Mouse (Mus musculus) kidney, adult 18-20 months (tissue): ENCODE measurements around the gene S1pr2.
"Not testable (repeated sequence)": the region's sequence is repeated elsewhere in the genome, so short reads cannot be mapped to it uniquely, and the experiment has no call there.

Source experiments
- DNase-seq: peaks from one replicate; pipeline ENCODE4 v3.0.0; 2021

The S1pr2 gene

DNA sequence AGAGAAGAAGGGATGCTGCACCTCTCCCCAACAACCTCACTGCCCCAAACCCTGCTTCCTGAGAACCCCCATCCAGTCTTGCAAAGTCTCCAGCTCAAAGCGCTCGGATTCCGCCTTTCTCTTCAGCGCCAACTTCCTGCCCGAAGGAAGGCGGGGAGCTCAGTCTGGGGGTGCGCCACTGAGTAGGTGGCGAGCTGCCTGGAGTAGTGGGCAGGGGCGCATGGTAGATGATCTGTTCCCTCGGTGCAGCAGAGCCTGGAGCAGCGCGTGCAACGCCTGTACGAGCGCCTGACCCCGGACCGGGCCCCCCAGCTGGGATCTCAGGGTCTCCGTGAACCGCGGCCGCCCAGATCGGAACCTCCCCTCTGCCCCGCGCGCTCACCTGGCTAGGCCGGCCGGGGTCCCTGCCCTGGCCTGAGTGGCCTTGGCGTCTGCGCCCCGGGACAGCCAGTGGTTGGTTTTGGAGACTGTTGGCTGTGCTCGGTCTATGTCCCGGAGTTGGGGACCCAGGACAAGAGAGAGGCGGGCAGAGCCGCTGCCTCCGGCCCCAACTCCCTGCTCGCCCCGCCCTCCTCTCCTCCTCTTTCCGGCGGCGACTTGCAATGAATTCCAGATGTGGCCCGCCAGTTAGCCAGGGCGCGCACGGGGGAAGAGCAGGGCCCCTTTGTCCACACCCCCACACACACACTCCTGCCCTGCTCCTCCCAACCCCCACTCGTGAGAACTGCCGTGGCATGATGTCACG lies at the start of gene S1pr2:
S1pr2 (minus strand) TSS at position 566 of the 745 bp plus-strand sequence.
- peak; percentile 80 for DNase-seq

DNA sequence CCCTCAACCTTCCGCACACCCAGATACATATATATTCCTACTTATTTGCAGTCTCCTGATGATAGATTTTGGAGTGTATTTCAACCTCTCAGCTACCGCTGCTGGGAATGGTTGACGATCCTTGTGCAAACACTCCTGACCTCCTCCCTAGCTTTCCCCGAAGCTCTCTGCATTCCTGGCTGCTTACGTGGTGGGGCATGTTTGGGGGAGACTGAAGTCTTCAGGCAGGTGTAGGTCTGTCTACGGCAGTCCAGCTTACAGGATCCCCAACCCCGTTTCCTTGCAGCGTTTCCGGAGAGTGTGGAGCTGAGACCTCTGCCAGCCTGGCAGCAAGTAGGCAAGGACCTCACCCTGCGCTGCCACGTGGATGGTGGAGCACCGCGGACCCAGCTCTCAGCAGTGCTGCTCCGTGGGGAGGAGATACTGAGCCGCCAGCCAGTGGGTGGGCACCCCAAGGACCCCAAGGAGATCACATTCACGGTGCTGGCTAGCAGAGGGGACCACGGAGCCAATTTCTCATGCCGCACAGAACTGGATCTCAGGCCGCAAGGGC lies 48.8 kb upstream of the S1pr2 start:
- DNase-seq, result no peak

- DNase-seq, result no peak
These were observed 46.1 kb upstream of the S1pr2 start for GRCm38 (mm10) chr9:21022726-21023125.

DNA sequence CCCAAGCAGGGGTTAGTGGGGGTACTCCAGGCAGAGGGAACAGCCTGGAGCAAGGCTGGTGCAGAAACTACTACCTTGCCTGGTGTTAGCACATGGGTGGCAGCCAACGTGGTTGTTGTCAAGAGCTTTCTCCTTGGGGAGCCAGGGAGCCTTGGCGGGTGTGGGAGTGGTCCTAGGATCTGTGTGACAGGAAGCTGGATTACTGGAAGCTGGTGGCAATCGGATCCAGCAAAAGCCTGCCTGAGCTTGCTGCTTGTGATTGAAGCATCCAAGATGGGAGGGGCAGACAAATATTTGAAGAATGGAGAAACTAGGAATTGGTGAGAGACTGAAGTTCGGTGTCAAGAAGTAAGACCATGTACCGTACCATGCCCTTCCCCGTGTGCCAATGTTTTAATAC lies 45.7 kb upstream of the S1pr2 start:
- DNase-seq, result no peak

DNA sequence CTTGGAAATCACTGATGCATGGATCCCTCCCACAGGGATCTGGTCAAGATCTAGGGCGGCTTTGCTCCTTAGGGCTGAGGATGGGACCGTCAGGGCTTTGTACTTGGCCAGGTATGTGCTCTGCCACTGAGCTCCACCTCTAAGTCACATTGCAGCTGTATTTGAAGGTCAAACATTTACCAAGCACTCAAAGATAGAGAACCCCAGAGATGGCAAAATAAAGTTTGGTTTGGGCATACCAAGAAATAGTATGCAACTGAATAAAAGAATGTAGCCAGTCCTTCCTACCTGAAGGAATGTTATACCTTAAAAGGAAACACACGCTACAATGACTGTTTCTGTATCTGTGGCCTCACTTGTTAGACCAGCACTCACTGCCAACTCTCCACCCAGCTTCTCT lies 44.8 kb upstream of the S1pr2 start:
- no peak for DNase-seq

- no peak for DNase-seq
These were observed 42.0 kb upstream of the S1pr2 start for GRCm38 (mm10) chr9:21018600-21018999.

DNA sequence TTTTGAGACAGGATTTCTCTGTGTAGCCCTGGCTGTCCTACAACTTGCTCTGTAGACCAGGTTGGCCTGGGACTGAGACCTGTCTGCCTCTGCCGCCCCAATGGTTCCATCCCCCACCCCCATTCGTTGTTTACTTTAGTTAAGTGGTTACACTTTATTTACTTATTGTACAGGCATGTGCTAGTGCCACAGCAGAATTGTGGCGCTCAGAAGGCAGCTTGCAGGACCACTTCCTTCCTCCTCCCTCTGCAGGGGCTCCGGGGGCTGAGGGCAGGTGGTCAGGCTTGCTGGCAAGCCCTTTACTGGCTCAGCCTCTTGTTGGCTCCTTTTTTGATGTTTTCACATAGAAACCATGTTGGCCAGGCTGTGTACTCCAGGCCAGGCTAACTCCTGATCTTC lies 40.6 kb upstream of the S1pr2 start:
- DNase-seq, result no peak

DNA sequence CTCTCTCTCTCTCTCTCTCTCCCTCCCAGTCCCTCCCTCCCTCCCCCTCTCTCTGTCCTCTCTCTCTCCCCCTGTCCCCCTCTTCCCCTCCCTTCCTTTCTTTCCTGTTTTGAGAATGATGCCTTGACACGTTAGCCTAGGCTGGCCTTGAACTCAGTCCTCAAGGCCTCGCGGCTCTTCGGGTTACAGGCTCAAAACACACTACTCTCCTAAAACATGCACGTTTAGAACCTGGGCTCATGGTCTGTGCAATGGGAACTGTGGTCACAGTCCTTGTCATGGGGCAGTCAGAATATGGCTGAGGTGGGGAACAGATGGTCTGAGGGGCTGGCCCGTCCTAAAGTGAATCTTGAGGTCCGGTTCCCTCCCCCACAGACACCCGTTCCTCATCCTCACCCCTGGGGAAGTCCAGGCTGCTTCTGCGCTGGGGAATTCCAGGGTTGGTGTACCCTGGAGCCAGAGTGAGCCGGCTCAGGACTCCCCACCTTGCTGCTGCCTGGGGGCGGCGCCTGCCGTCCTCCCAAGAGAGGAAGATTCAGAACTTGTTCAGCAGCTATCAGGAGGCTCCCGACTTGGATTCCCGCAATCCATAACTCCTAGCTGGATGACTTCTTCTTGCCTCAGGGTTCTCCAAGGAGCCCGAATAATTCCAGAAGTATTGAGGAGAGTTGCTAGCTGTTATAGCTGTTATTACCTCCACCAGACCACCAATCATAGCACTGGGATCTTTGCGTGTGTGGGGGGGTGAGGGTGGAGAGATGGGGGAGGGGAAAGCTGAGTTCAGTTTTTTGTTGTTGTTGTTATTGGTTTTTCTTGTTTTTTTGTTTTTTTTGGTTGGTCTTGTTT lies 40.0 kb upstream of the S1pr2 start:
- DNase-seq, result no peak

DNA sequence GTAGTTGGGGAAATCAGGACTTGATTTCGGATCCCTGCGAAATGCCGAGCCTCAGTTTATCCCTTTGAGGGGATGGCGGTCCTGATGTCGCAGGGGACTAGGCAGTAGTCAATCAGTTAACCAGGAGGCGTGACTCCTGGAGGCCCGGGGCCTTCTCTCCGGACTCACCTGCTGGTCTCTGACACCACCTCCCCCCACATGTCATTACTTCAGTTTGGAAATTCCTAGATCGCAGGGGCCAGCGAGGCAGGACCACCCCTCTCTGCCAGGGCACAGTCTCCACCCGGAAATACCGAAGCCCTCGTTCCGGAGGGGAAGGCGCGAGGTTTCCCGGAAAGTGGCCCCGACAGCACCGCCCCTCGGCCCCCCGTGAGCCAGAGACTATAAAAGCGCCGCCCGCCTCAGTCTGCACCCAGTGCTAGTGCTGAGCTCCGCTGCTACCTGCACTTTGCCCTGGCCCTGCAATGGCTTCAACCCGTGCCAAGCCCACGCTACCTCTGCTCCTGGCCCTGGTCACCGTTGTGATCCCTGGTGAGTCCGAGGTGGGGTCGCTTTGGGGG lies 39.1 kb upstream of the S1pr2 start, which contains the start of gene Icam1:
Icam1 (plus strand) TSS at position 415 of the 560 bp plus-strand sequence.
- peak; percentile 88 for DNase-seq

DNA sequence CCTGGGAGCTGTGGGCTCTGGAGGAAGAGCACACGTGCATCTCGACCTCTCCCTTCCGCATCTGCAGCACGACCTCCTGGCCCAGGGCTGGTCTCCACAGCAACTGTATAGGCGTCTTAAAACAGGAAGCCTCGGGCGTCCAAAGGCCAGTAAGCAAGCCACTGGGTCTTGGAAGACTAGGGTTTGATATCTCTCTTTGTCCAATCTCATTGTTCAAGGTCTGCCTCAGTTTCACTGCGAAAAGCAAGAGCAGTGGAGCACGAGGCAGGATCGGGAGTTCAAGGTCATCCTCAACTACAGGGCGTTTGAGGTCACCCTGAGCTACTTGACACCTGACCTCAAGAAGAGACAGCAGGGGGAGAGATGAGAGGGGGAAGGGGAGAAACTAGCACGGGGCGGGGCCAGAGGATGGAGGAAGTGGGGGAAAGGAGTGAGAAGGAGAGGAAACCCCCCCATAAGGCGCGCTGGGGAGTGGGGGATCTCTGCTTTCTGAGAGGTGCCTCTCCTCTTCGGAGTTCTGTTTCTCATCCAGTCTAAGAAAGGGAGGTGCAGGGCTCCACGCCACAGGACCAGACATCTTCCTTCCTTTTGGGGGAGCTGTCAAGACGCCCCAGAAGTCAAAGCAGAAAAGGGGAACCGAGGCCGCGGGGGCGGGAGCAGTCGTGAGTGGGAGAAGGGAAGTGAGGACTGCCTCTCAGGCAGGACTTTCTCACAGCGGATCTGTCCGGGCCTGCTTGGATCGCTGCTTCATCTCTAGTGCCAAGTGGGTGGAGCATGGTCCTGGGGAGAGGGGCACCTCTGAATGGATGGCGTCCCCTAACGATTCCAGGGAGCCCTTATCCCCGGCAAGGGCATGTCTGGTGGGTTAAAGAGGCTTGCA lies 38.4 kb upstream of the S1pr2 start:
- DNase-seq, result peak; percentile 76

GRCm38 (mm10) chr9:21012368-21012767 lies 35.8 kb upstream of the S1pr2 start:
- DNase-seq, result no peak

GRCm38 (mm10) chr9:21011846-21012312 lies 35.3 kb upstream of the S1pr2 start:
- DNase-seq, result no peak

DNA sequence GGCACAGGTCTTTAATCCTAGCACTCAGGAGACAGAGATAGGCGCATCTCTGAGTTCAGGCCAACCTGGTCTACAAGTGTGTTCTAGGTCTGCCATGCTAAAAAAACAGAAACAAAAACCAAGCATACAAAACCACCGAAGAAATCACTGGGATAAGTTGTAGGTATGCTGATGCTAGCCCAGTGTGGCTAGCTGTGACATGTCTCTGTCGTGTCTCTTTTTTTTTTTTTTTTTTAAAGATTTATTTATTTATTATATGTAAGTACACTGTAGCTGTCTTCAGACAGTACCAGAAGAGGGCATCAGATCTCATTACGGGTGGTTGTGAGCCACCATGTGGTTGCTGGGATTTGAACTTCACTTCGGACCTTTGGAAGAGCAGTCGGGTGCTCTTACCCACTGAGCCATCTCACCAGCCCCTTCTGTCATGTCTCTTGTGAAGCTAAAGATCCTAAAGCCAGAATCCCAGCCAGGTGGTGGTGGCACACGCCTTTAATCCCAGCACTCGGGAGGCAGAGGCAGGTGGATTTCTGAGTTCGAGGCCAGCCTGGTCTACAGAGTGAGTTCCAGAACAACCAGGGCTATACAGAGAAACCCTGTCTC lies 34.5 kb upstream of the S1pr2 start:
- not testable (repeated sequence) for DNase-seq

DNA sequence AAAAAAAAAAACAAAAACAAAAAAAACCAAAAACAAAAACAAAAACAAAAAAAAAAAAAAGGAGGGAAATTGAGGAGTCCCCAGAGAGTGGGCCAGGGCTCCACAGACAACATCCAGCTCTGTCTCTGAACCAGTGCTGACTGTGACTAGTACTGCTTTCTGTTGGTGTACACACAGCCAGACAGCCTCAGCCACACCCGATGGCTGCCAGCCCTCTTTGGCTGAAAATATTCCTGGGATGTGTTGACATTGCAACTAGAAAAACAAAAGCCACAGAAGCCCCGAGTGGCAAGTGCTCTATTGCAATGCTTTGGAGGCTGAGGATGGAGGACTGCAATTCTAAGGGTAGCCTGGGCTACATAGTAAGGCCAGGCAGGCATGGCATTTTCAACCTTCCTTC lies 33.8 kb upstream of the S1pr2 start:
- no peak for DNase-seq

- DNase-seq, result no peak
These were observed 31.4 kb upstream of the S1pr2 start for GRCm38 (mm10) chr9:21008007-21008406.

GRCm38 (mm10) chr9:21007313-21007952 lies 30.9 kb upstream of the S1pr2 start:
- no peak for DNase-seq

DNA sequence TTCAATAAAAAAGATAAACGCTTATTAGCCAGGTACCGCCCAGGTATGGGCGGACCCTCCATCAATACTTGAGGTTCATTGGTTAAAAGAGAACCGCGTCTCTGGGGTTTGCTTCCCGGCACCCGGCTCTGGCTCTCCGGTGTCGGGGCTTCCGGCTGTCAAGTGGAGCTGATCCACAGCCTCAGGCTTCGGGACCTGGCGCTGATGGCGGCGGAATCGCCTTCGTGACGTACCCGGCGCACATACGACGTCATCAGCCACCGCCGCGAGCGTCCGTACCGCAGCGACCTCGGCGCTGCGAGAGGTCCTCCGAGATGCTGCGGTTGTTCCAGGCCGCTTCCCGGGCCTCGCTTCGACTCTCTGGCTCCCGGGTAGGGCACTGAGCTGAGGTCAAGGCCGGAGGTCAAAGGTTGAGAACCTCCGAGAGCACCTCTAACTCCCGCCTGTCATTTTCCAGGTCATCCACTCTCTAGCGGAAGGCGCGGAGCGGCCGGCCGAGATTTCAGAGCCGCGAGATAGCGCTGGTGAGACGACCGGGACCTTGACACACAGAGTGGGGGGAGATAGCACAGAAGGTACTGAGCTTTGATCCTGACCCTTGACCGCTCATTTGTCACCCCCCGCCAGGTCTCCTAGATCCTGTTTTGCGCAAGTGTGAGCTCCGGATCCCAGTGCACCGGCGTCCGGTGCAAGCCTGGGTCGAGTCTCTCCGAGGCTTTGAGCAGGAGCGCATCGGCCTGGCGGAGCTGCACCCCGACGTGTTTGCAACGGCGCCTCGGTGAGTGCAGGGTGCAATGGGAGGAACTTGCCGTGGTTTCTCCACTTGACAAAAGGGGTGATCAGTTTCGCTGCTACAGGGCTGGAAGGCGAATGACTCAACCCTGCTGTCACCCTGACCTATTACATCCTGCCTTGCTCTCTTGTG lies 26.3 kb upstream of the S1pr2 start, which contains the start of gene Mrpl4:
Mrpl4 (plus strand) TSS at position 112 of the 925 bp plus-strand sequence.
- peak; percentile 89 for DNase-seq

GRCm38 (mm10) chr9:21002270-21002626 lies 25.7 kb upstream of the S1pr2 start:
- DNase-seq, result no peak

GRCm38 (mm10) chr9:21001651-21002200 lies 25.1 kb upstream of the S1pr2 start:
- DNase-seq, result no peak

GRCm38 (mm10) chr9:21000811-21001210 lies 24.2 kb upstream of the S1pr2 start:
- DNase-seq, result peak; percentile 45
